ENCODE assay signal across 29 mouse cellular contexts in genomic region chr2:172884584-172884983, GRCm38 (mm10). TPM values are rescaled to one million over a fixed set of nuclear protein-coding genes. Genes with fewer than 3 reads are reported as not detected.
DNase-seq lines count a peak whose midpoint lies in the region; ATAC-seq lines count a peak whose summit lies in the region.
"Had no signal": no experiment of that assay in that cellular context is flagged by ENCODE, and none has a peak within 500 bp of the region (broad histone marks: within the 10 kb centered on the region; RNA-seq: fewer than 3 reads in every experiment).

No protein-coding gene starts in this region.

- no peak for ATAC-seq in limb, embryonic 11.5 days (ENCODE audit: insufficient number of reproducible peaks, low FRiP score, low TSS enrichment, low read depth)
- no peak; the same call in 1 of the 2 replicates for ATAC-seq in limb, embryonic 13.5 days (ENCODE audit: low FRiP score, low read depth)
- no peak for ATAC-seq in limb, embryonic 15.5 days (ENCODE audit: insufficient number of reproducible peaks, low FRiP score, low TSS enrichment, low read depth)
- ATAC-seq in hindbrain, embryonic 16.5 days: no peak
- ATAC-seq: activated CD4-positive, CD25-positive, alpha-beta regulatory T cell, adult 4 months; CD4-positive, CD25-positive, alpha-beta regulatory T cell, adult 4 months; forebrain, embryonic 14.5 days; Patski had no signal

- no peak overlapping the region for H3K4me3 ChIP-seq in heart, embryonic 10.5 days
- H3K4me3 ChIP-seq in limb, embryonic 11.5 days (ENCODE audit: low read depth, low read length): no peak overlapping the region
- no peak overlapping the region for H3K4me3 ChIP-seq in limb, embryonic 13.5 days
- H3K4me3 ChIP-seq in limb, embryonic 15.5 days: no peak overlapping the region
- no peak overlapping the region for H3K4me3 ChIP-seq in hindbrain, embryonic 16.5 days (ENCODE audit: low read length)
- H3K4me3 ChIP-seq: embryonic facial prominence, embryonic 13.5 days; embryonic facial prominence, embryonic 15.5 days; erythroblast, embryonic 14.5 days; forebrain, embryonic 10.5 days; forebrain, embryonic 12.5 days had no signal

- 76% methylated on average over 6 of the region's 6 CpGs for WGBS in heart, embryonic 10.5 days
- 35% methylated on average over 6 of the region's 6 CpGs for WGBS in limb, embryonic 11.5 days
- 28% methylated on average over 6 of the region's 6 CpGs for WGBS in limb, embryonic 13.5 days
- 35% methylated on average over 6 of the region's 6 CpGs for WGBS in limb, embryonic 15.5 days
- 85% methylated on average over 6 of the region's 6 CpGs for WGBS in hindbrain, embryonic 16.5 days

- peaks cover 13% of the 10 kb centered on the region; the same call in 1 of the 2 replicates for H3K36me3 ChIP-seq in heart, embryonic 10.5 days
- no peaks in the 10 kb centered on the region for H3K36me3 ChIP-seq in limb, embryonic 11.5 days (ENCODE audit: control insufficient read depth, insufficient read depth, low read length)
- H3K36me3 ChIP-seq in limb, embryonic 13.5 days: no peaks in the 10 kb centered on the region
- no peaks in the 10 kb centered on the region for H3K36me3 ChIP-seq in limb, embryonic 15.5 days
- H3K36me3 ChIP-seq in hindbrain, embryonic 16.5 days (ENCODE audit: control insufficient read depth, insufficient read depth, low read length): no peaks in the 10 kb centered on the region
- H3K36me3 ChIP-seq: embryonic facial prominence, embryonic 15.5 days; forebrain, embryonic 12.5 days; G1E had no signal

- DNase-seq in heart, embryonic 10.5 days (ENCODE audit: low spot score): no peak
- no peak for DNase-seq in heart, postnatal 36 days
- DNase-seq in limb, embryonic 11.5 days (ENCODE audit: low spot score): peak; percentile 63
- no peak for DNase-seq in right cerebral cortex, adult 2 months (ENCODE audit: low spot score in 2 of 2)
- DNase-seq in cerebellum, postnatal 14 days: no peak
- DNase-seq: adrenal gland, adult 8-10 months; adrenal gland, postnatal 14 days; adrenal gland, postnatal 36 days; B cell, adult 2 months; cerebellum, adult 11-12 months; cerebellum, adult 2 months; cerebellum, adult 9-10 months; cerebellum, postnatal 10 days; cerebellum, postnatal 36 days; embryo, embryonic 11 days had no signal

- peaks cover 77% of the 10 kb centered on the region for H3K4me1 ChIP-seq in heart, embryonic 10.5 days
- H3K4me1 ChIP-seq in limb, embryonic 11.5 days (ENCODE audit: control insufficient read depth, insufficient read depth, low read length): peaks cover 56% of the 10 kb centered on the region
- H3K4me1 ChIP-seq in limb, embryonic 13.5 days: peaks cover 95% of the 10 kb centered on the region
- peaks cover 66% of the 10 kb centered on the region for H3K4me1 ChIP-seq in limb, embryonic 15.5 days
- no peaks in the 10 kb centered on the region for H3K4me1 ChIP-seq in hindbrain, embryonic 16.5 days (ENCODE audit: control insufficient read depth, insufficient read depth, low read depth, low read length)
- H3K4me1 ChIP-seq: forebrain, embryonic 12.5 days had no signal

- no peak overlapping the region for H3K4me2 ChIP-seq in limb, embryonic 11.5 days (ENCODE audit: low read depth, severe bottlenecking)
- H3K4me2 ChIP-seq in limb, embryonic 13.5 days (replicated peaks): no peak overlapping the region
- no peak overlapping the region for H3K4me2 ChIP-seq in limb, embryonic 15.5 days
- no peak overlapping the region for H3K4me2 ChIP-seq in hindbrain, embryonic 16.5 days (ENCODE audit: low read length)
- H3K4me2 ChIP-seq: embryonic facial prominence, embryonic 13.5 days; embryonic facial prominence, embryonic 15.5 days; forebrain, embryonic 12.5 days had no signal

- intact Hi-C loops in heart, postnatal 36 days (cut with DNase I): no loop called here

- no peaks in the 10 kb centered on the region for H3K9me3 ChIP-seq in heart, embryonic 10.5 days
- H3K9me3 ChIP-seq in limb, embryonic 11.5 days (ENCODE audit: control insufficient read depth, low read length): no peaks in the 10 kb centered on the region
- H3K9me3 ChIP-seq in limb, embryonic 13.5 days: no peaks in the 10 kb centered on the region
- H3K9me3 ChIP-seq in limb, embryonic 15.5 days: no peaks in the 10 kb centered on the region
- H3K9me3 ChIP-seq in hindbrain, embryonic 16.5 days (ENCODE audit: control insufficient read depth, low read length): no peaks in the 10 kb centered on the region
- H3K9me3 ChIP-seq: embryonic facial prominence, embryonic 13.5 days; embryonic facial prominence, embryonic 15.5 days; forebrain, embryonic 10.5 days; forebrain, embryonic 12.5 days had no signal

- H3K9ac ChIP-seq in limb, embryonic 11.5 days (ENCODE audit: low read length): no peak overlapping the region
- H3K9ac ChIP-seq in limb, embryonic 13.5 days: no peak overlapping the region
- H3K9ac ChIP-seq in limb, embryonic 15.5 days: no peak overlapping the region
- H3K9ac ChIP-seq in hindbrain, embryonic 16.5 days (ENCODE audit: low read depth, low read length): no peak overlapping the region
- H3K9ac ChIP-seq: embryonic facial prominence, embryonic 13.5 days; embryonic facial prominence, embryonic 15.5 days; forebrain, embryonic 12.5 days had no signal

- 0 out of 2 replicates have a peak overlapping the region, but pooled peaks have one; percentile 30 for H3K27ac ChIP-seq in heart, embryonic 10.5 days
- 0 out of 2 replicates have a peak overlapping the region, but pooled peaks have one; percentile 1 for H3K27ac ChIP-seq in limb, embryonic 11.5 days (replicated peaks; ENCODE audit: low read depth, low read length)
- peak overlapping the region; percentile 67; the same call in 1 of the 2 replicates for H3K27ac ChIP-seq in limb, embryonic 13.5 days
- H3K27ac ChIP-seq in limb, embryonic 15.5 days: peak overlapping the region; percentile 34; the same call in 1 of the 2 replicates
- no peak overlapping the region for H3K27ac ChIP-seq in hindbrain, embryonic 16.5 days (ENCODE audit: low read depth, low read length)
- H3K27ac ChIP-seq: embryonic facial prominence, embryonic 13.5 days; embryonic facial prominence, embryonic 15.5 days; forebrain, embryonic 10.5 days; forebrain, embryonic 12.5 days had no signal

- no peaks in the 10 kb centered on the region for H3K27me3 ChIP-seq in heart, embryonic 10.5 days (ENCODE audit: insufficient read depth, poor library complexity, severe bottlenecking)
- H3K27me3 ChIP-seq in limb, embryonic 11.5 days (ENCODE audit: control insufficient read depth, insufficient read depth, low read length): no peaks in the 10 kb centered on the region
- no peaks in the 10 kb centered on the region for H3K27me3 ChIP-seq in limb, embryonic 13.5 days
- H3K27me3 ChIP-seq in limb, embryonic 15.5 days: no peaks in the 10 kb centered on the region
- H3K27me3 ChIP-seq in hindbrain, embryonic 16.5 days (replicated peaks; ENCODE audit: control insufficient read depth, insufficient read depth, low read length): no peaks in the 10 kb centered on the region
- H3K27me3 ChIP-seq: embryonic facial prominence, embryonic 13.5 days; embryonic facial prominence, embryonic 15.5 days; forebrain, embryonic 12.5 days; Patski had no signal

RNA-seq across cellular contexts. Expression of gene Bmp7, which starts 55.5 kb away (rescaled TPM):
- polyA plus RNA-seq in heart, embryonic 10.5 days (2016; fragmentation: Nextera tagmentation; extraction: Ambion mirVana): 49.5 and 70.0 TPM in 2 replicates
- 1 to 10 TPM; 1.1 to 1.2 TPM for total RNA-seq in heart, postnatal 36 days (2021)
- polyA plus RNA-seq in limb, embryonic 11.5 days (2014; fragmentation: Nextera tagmentation; extraction: Ambion mirVana): 38.1 and 40.9 TPM in 2 replicates
- 32.5 and 33.7 TPM in 2 replicates for polyA plus RNA-seq in limb, embryonic 13.5 days (2015; fragmentation: Nextera tagmentation; extraction: Ambion mirVana)
- 25.5 and 27.5 TPM in 2 replicates for polyA plus RNA-seq in limb, embryonic 15.5 days (2015; fragmentation: Nextera tagmentation; extraction: Ambion mirVana)
- 13.7 and 20.0 TPM in 2 replicates for polyA plus RNA-seq in hindbrain, embryonic 16.5 days (2015; fragmentation: Nextera tagmentation; extraction: Ambion mirVana)
- total RNA-seq: common myeloid progenitor, adult 5-6 weeks had no signal
- polyA plus RNA-seq: erythroblast, embryonic 14.5 days; G1E had no signal
